Mouse (Mus musculus): ENCODE measurements around the gene Fads6.

Gene Fads6

DNA sequence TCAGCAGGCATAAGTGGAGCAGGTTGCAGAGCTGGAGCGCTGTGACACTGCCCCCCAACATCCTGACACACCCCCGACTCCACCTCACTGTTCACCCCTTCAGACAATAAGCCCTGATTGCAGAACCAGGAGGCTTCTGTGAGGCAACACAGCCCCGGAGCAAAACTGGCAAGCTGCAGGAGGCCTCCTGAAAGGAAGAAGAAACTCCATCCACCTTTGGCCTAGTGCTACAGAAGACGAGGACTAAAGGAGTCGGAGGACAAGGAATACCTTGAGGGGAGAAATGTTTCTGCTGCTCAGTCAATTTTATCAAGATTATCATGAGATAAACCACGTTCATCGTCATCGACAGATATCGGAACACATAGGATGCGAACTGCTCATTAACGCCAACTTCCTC is 1.5 kb downstream of the Fads6 start:
- Histone ChIP-seq H3K4me1 (replicated peaks; ENCODE audit: low read depth, low read length) (peaks cover 61% of the 10 kb centered on the region), H3K27me3 (ENCODE audit: insufficient read depth, low read length) (peaks cover 46% of the 10 kb centered on the region), H3K9me3 (ENCODE audit: low read length) (no peaks in the 10 kb centered on the region), H3K4me3 (replicated peaks; ENCODE audit: low read length) (no peak overlapping the region), H3K36me3 (ENCODE audit: insufficient read depth, low read length) (no peaks in the 10 kb centered on the region)
- TF ChIP-seq CTCF (conservative IDR thresholded peaks at IDR 0.05; ENCODE audit: low read length) (no peak), NANOG (IDR thresholded peaks at IDR 0.05; ENCODE audit: borderline replicate concordance, low read length) (no peak), POU5F1 (IDR thresholded peaks at IDR 0.05; ENCODE audit: borderline replicate concordance, low read length) (no peak)

DNA sequence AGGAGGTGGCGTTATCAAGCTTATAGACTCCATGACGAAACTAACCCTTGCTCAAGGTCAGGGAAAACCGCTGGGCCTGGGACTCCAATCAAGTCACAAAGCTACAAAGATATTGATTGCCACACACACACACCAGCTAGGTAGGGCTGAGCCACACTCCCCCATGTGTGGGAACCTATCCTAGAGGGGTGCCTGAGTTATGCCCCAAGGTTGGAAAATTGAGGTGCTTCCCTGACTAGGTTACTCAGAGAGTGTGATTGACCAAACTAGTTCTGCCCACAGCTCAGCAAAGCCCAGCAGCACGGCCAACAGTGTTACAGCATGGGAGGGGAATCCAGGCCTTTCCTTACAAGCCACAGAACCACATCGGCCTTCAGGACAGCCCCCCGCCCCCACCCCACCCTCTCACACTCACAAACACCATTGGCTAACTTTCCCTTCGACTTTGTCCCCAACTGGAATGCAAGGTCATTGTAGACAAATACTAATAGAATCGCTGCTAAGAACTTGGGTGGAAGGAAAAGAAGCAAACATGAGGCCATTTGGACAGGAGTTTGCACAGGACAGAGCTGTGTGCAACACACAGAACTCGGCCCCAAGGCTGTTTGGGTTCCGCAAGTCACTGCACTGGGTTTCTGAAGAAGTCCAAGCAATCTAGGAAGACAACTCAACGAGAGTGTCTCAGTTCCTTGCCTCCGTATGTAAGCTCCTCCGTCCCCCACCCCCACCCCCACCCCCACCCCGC is 4.7 kb downstream of the Fads6 start:
- TF ChIP-seq CTCF (conservative IDR thresholded peaks at IDR 0.05; ENCODE audit: low read length) (no peak), POU5F1 (IDR thresholded peaks at IDR 0.05; ENCODE audit: borderline replicate concordance, low read length) (no peak), NANOG (IDR thresholded peaks at IDR 0.05; ENCODE audit: borderline replicate concordance, low read length) (no peak)

DNA sequence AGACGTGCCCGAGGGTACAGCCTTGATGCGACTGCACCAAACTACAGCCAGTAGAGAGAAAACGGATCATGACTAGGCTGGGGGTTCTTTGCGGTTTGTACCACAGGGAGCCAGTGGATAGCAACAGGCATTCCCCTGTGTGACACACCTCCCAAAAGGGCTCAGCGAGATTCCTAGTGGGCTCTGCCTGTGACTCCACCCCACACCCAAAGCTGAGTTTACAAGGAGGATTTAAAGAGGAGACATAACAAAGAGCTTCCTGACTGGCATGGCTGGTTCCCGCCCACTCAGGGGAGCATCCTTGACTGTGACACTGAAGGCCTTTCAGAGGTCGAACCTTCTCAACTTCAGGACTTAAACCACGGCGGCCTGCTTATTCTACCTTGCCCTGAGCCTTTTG is 6.0 kb downstream of the Fads6 start:
- H3K27me3 ChIP-seq (ENCODE audit: insufficient read depth, low read length): peaks cover 9% of the 10 kb centered on the region
- H3K36me3 ChIP-seq (ENCODE audit: insufficient read depth, low read length): no peaks in the 10 kb centered on the region
- peaks cover 64% of the 10 kb centered on the region for H3K4me1 ChIP-seq (replicated peaks; ENCODE audit: low read depth, low read length)
- no peaks in the 10 kb centered on the region for H3K9me3 ChIP-seq (ENCODE audit: low read length)
- TF ChIP-seq NANOG (IDR thresholded peaks at IDR 0.05; ENCODE audit: borderline replicate concordance, low read length) (no peak), CTCF (conservative IDR thresholded peaks at IDR 0.05; ENCODE audit: low read length) (no peak), POU5F1 (IDR thresholded peaks at IDR 0.05; ENCODE audit: borderline replicate concordance, low read length) (no peak)
- H3K4me3 ChIP-seq (replicated peaks; ENCODE audit: low read length): no peak overlapping the region

More for the DNA sequence above, 4.7 kb downstream of the Fads6 start:
- Histone ChIP-seq H3K4me1 (replicated peaks; ENCODE audit: low read depth, low read length) (peaks cover 64% of the 10 kb centered on the region), H3K4me3 (replicated peaks; ENCODE audit: low read length) (no peak overlapping the region), H3K9me3 (ENCODE audit: low read length) (no peaks in the 10 kb centered on the region), H3K36me3 (ENCODE audit: insufficient read depth, low read length) (no peaks in the 10 kb centered on the region), H3K27me3 (ENCODE audit: insufficient read depth, low read length) (peaks cover 22% of the 10 kb centered on the region)

DNA sequence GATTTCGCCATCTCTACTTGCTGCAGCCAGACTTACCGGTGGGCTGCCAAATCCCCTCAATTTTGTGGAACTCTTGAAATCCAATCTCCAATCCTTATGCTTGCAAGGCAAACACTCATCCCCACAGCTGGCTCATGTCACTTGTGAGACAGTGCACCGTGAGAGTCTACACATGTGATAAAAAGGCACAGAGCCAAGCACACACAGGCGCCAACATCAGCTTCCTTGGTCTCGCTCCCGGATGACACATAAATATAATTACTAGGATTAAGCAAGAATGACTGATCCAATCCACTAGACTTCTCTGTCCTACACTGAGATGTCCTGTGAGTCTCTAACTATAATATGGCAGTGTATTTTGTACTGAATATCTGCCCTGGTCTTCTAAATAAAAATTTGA is 6.5 kb downstream of the Fads6 start:
- Histone ChIP-seq H3K27me3 (ENCODE audit: insufficient read depth, low read length) (peaks cover 4% of the 10 kb centered on the region; the same call in 1 of the 2 replicates), H3K4me3 (replicated peaks; ENCODE audit: low read length) (no peak overlapping the region), H3K36me3 (ENCODE audit: insufficient read depth, low read length) (no peaks in the 10 kb centered on the region), H3K9me3 (ENCODE audit: low read length) (no peaks in the 10 kb centered on the region), H3K4me1 (replicated peaks; ENCODE audit: low read depth, low read length) (peaks cover 64% of the 10 kb centered on the region)
- TF ChIP-seq CTCF (conservative IDR thresholded peaks at IDR 0.05; ENCODE audit: low read length) (no peak), NANOG (IDR thresholded peaks at IDR 0.05; ENCODE audit: borderline replicate concordance, low read length) (no peak), POU5F1 (IDR thresholded peaks at IDR 0.05; ENCODE audit: borderline replicate concordance, low read length) (no peak)

DNA sequence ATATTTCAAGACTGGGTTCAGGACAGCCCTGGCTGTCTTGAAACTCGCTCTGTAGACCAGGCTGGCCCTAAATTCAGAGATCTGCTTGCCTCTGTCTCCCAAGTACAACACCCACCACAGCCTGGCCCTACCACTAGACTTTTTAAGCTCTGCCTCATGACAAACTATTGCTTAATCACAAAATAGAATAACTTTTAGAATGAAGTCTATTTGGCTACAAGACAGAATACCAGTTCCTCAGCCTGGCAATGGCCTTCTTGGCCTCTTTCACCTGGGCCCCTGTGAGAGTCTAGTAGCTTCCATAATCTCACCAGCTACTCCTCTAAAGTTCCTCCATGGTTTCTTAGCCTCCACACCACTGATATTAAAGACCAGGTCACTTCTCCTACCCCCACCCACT is 7.1 kb downstream of the Fads6 start:
- TF ChIP-seq CTCF (conservative IDR thresholded peaks at IDR 0.05; ENCODE audit: low read length): no peak
- TF ChIP-seq POU5F1 (IDR thresholded peaks at IDR 0.05; ENCODE audit: borderline replicate concordance, low read length): no peak
- TF ChIP-seq NANOG (IDR thresholded peaks at IDR 0.05; ENCODE audit: borderline replicate concordance, low read length): no peak
- Histone ChIP-seq H3K27me3 (ENCODE audit: insufficient read depth, low read length) (no peaks in the 10 kb centered on the region), H3K9me3 (ENCODE audit: low read length) (no peaks in the 10 kb centered on the region), H3K4me3 (replicated peaks; ENCODE audit: low read length) (no peak overlapping the region), H3K36me3 (ENCODE audit: insufficient read depth, low read length) (no peaks in the 10 kb centered on the region), H3K4me1 (replicated peaks; ENCODE audit: low read depth, low read length) (peaks cover 64% of the 10 kb centered on the region)

DNA sequence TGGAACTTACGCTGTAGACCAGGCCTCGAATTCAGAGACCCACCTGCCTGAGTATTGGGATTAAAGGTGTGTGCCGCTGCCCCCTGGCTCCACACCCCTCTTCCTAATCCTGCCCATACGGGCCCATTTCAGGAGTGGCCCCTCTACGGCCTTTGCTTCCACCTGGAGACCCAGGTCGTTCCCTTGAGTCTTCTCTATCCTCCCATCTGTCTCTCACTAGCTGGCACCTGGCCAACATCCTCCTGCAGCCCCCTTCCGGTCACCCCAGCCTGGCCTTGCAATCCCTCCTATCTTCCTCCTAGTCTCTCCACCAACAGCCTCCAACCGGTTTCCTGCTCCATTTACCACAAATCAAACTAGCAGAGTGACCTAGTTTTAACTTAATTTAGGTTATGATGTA is 7.6 kb downstream of the Fads6 start:
- TF ChIP-seq NANOG (IDR thresholded peaks at IDR 0.05; ENCODE audit: borderline replicate concordance, low read length): no peak
- H3K4me3 ChIP-seq (replicated peaks; ENCODE audit: low read length): no peak overlapping the region
- no peaks in the 10 kb centered on the region for H3K27me3 ChIP-seq (ENCODE audit: insufficient read depth, low read length)
- H3K36me3 ChIP-seq (ENCODE audit: insufficient read depth, low read length): no peaks in the 10 kb centered on the region
- H3K4me1 ChIP-seq (replicated peaks; ENCODE audit: low read depth, low read length): peaks cover 68% of the 10 kb centered on the region
- H3K9me3 ChIP-seq (ENCODE audit: low read length): no peaks in the 10 kb centered on the region

DNA sequence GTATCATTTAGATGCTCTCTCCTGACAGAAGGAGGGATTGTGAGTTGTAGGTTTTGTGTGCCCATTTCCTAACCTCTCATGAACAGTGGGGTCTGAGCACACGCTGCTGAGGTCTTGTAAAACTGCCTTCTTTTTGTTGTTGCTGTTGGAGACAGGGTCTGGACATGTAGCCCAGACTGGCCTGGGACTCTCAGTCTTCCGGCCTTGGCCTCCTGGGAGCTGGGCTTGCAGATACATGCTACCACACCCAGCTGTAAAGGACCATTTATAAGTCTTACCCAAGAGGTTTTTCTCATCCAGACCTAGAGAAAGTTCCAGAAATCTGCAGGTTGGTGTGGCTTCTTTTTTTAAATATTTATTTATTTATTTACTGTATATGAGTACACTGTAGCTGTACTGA is 9.2 kb downstream of the Fads6 start:
- H3K4me1 ChIP-seq (replicated peaks; ENCODE audit: low read depth, low read length): peaks cover 59% of the 10 kb centered on the region
- H3K4me3 ChIP-seq (replicated peaks; ENCODE audit: low read length): no peak overlapping the region
- H3K36me3 ChIP-seq (ENCODE audit: insufficient read depth, low read length): no peaks in the 10 kb centered on the region
- H3K9me3 ChIP-seq (ENCODE audit: low read length): no peaks in the 10 kb centered on the region
- no peaks in the 10 kb centered on the region for H3K27me3 ChIP-seq (ENCODE audit: insufficient read depth, low read length)
- TF ChIP-seq NANOG (IDR thresholded peaks at IDR 0.05; ENCODE audit: borderline replicate concordance, low read length): no peak
- no peak for TF ChIP-seq CTCF (conservative IDR thresholded peaks at IDR 0.05; ENCODE audit: low read length)
- TF ChIP-seq POU5F1 (IDR thresholded peaks at IDR 0.05; ENCODE audit: borderline replicate concordance, low read length): no peak

DNA sequence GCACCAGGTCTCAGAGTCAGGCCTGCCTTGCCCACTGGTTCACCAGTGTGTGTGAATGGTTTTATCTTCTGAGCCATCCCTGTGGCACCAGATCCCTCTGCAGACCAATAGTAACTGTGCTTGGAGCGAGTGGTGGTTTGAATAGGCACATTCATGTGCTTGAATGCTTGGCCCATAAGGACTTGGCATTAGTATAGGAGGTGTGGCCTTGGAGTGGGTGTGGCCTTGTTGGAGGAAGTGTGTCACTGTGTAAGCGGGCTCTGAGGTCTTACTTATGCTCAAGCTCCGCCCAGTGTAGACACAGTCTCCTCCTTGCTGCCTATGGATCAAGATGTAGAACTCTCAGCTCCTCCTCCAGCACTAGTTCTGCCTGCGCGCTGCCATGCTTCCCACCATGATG is 10.1 kb downstream of the Fads6 start:
- no peaks in the 10 kb centered on the region for H3K36me3 ChIP-seq (ENCODE audit: insufficient read depth, low read length)
- TF ChIP-seq POU5F1 (IDR thresholded peaks at IDR 0.05; ENCODE audit: borderline replicate concordance, low read length): no peak
- TF ChIP-seq CTCF (conservative IDR thresholded peaks at IDR 0.05; ENCODE audit: low read length): no peak
- TF ChIP-seq NANOG (IDR thresholded peaks at IDR 0.05; ENCODE audit: borderline replicate concordance, low read length): no peak
- H3K4me3 ChIP-seq (replicated peaks; ENCODE audit: low read length): no peak overlapping the region
- no peaks in the 10 kb centered on the region for H3K9me3 ChIP-seq (ENCODE audit: low read length)
- no peaks in the 10 kb centered on the region for H3K27me3 ChIP-seq (ENCODE audit: insufficient read depth, low read length)
- peaks cover 51% of the 10 kb centered on the region for H3K4me1 ChIP-seq (replicated peaks; ENCODE audit: low read depth, low read length)

Data from E14TG2a.4 (cell line).